Mouse (Mus musculus) myocyte (in vitro differentiated cells): ENCODE measurements around the gene Ptprt.

Source experiments
- E2F4 ChIP-seq: IDR thresholded peaks from one replicate; pipeline ENCODE4 v1.6.1; 2011; ENCODE audit warnings: mild to moderate bottlenecking, control low read depth, moderate library complexity; ENCODE audit not compliant: insufficient read depth
- MAX ChIP-seq: IDR thresholded peaks from one replicate; pipeline ENCODE4 v1.6.1; 2011; ENCODE audit warnings: low read depth, mild to moderate bottlenecking, control low read depth
- MYOD1 ChIP-seq, 3 experiments: IDR thresholded peaks; one replicate each; pipeline ENCODE4 v1.6.1; 2011; ENCODE audit warnings: control low read depth in 2 of 3, low read depth in 2 of 3, mild to moderate bottlenecking in 2 of 3, moderate library complexity in 1 of 3; ENCODE audit not compliant: insufficient read length in 2 of 3, control insufficient read depth in 1 of 3
- MYOG ChIP-seq, 3 experiments: IDR thresholded peaks; one replicate each; pipeline ENCODE4 v1.6.1; 2011; ENCODE audit warnings: control low read depth in 2 of 3, low read depth in 2 of 3, mild to moderate bottlenecking in 2 of 3; ENCODE audit not compliant: insufficient read length in 2 of 3, control insufficient read depth in 1 of 3, insufficient read depth in 1 of 3
- POLR2A ChIP-seq: IDR thresholded peaks from one replicate; pipeline ENCODE4 v1.6.1; 2011; ENCODE audit warnings: low read depth, mild to moderate bottlenecking, control low read depth, moderate library complexity; ENCODE audit not compliant: insufficient read length
- POLR2AphosphoS2 ChIP-seq: IDR thresholded peaks from one replicate; pipeline ENCODE4 v1.6.1; 2011; ENCODE audit warnings: low read depth, control low read depth; ENCODE audit not compliant: insufficient read length
- REST ChIP-seq: IDR thresholded peaks from one replicate; pipeline ENCODE4 v1.6.1; 2011; ENCODE audit warnings: mild to moderate bottlenecking, control low read depth, moderate library complexity; ENCODE audit not compliant: insufficient read depth, insufficient read length
- SRF ChIP-seq: IDR thresholded peaks from one replicate; pipeline ENCODE4 v1.6.1; 2011; ENCODE audit warnings: low read depth; ENCODE audit not compliant: control insufficient read depth, insufficient read length
- TCF12 ChIP-seq: IDR thresholded peaks from one replicate; pipeline ENCODE4 v1.6.1; 2011; ENCODE audit warnings: mild to moderate bottlenecking, control low read depth; ENCODE audit not compliant: poor library complexity, insufficient read depth, severe bottlenecking
- USF1 ChIP-seq: IDR thresholded peaks from one replicate; pipeline ENCODE4 v1.6.1; 2011; ENCODE audit warnings: low read depth, mild to moderate bottlenecking, control low read depth, moderate library complexity

- TF ChIP-seq POLR2A (no peak), USF1 (no peak), E2F4 (no peak), MYOG (IDR thresholded peaks at IDR 0.05; ENCODE audit: control insufficient read depth in 1 of 3, insufficient read depth in 1 of 3, insufficient read length in 2 of 3, low read depth in 2 of 3) (no peak), MAX (no peak), POLR2AphosphoS2 (no peak), SRF (no peak), REST (no peak), TCF12 (no peak), MYOD1 (IDR thresholded peaks at IDR 0.05; ENCODE audit: control insufficient read depth in 1 of 3, insufficient read length in 2 of 3, low read depth in 2 of 3) (no peak)
Observed at GRCm38 (mm10) chr2:162515993-162516392, 145.0 kb downstream of the Ptprt start.
